ENCODE assay signal across 8 mouse cellular contexts in genomic region chr6:67535005-67535776, GRCm38 (mm10). TPM values are rescaled to one million over a fixed set of nuclear protein-coding genes. Genes with fewer than 3 reads are reported as not detected.
DNase-seq lines count a peak whose midpoint lies in the region; ATAC-seq and TF ChIP-seq lines count a peak whose summit lies in the region.

No protein-coding gene starts in this region.

- peaks cover 63% of the 10 kb centered on the region for H3K27me3 ChIP-seq in intestine, embryonic 14.5 days (replicated peaks; ENCODE audit: control insufficient read depth, insufficient read depth, low read length)
- H3K27me3 ChIP-seq in lung, embryonic 14.5 days (ENCODE audit: insufficient read depth, low read length): peaks cover 49% of the 10 kb centered on the region
- H3K27me3 ChIP-seq in neural tube, embryonic 15.5 days (replicated peaks): peaks cover 61% of the 10 kb centered on the region

- no peaks in the 10 kb centered on the region for H3K36me3 ChIP-seq in intestine, embryonic 14.5 days (ENCODE audit: control insufficient read depth, insufficient read depth, low read length)
- H3K36me3 ChIP-seq in lung, embryonic 14.5 days (ENCODE audit: insufficient read depth): no peaks in the 10 kb centered on the region
- no peaks in the 10 kb centered on the region for H3K36me3 ChIP-seq in neural tube, embryonic 15.5 days

- no peak overlapping the region for H3K9ac ChIP-seq in intestine, embryonic 14.5 days (ENCODE audit: low read length)
- H3K9ac ChIP-seq in lung, embryonic 14.5 days: peak overlapping the region; percentile 34; the same call in 1 of the 2 replicates
- H3K9ac ChIP-seq in neural tube, embryonic 15.5 days (replicated peaks): peak overlapping the region; percentile 47

- TF ChIP-seq CTCF in lung, embryonic 14.5 days (IDR thresholded peaks at IDR 0.05; ENCODE audit: low read depth): no peak

- H3K4me3 ChIP-seq in intestine, embryonic 14.5 days (ENCODE audit: low read depth, low read length): peak overlapping the region; percentile 37
- H3K4me3 ChIP-seq in lung, embryonic 14.5 days (ENCODE audit: low read depth, low read length): peak overlapping the region; percentile 39
- peak overlapping the region; percentile 54 for H3K4me3 ChIP-seq in neural tube, embryonic 15.5 days (replicated peaks)

- WGBS in intestine, embryonic 14.5 days: under 1% methylated on average over 62 of the region's 62 CpGs
- WGBS in lung, embryonic 14.5 days: 1% methylated on average over 62 of the region's 62 CpGs
- 1% methylated on average over 61 of the region's 62 CpGs for WGBS in neural tube, embryonic 15.5 days

- DNase-seq in kidney, adult 18-20 months: peak; percentile 42
- no peak for DNase-seq in kidney, adult 9 months
- peak; percentile 66 for DNase-seq in embryo, embryonic 10.5 days (ENCODE audit: low spot score)
- DNase-seq in intestine, embryonic 14.5 days (ENCODE audit: low spot score): peak; percentile 65
- peak; percentile 55 for DNase-seq in lung, embryonic 14.5 days
- DNase-seq in MN1 (ENCODE audit: low spot score): no peak
- no peak for DNase-seq in layer of hippocampus, adult 9-11 months

- ATAC-seq in intestine, embryonic 14.5 days (replicated peaks; ENCODE audit: low FRiP score, low TSS enrichment, low read depth): peak; percentile 34
- ATAC-seq in lung, embryonic 14.5 days (ENCODE audit: insufficient read depth): peak; percentile 42
- ATAC-seq in neural tube, embryonic 15.5 days (ENCODE audit: low FRiP score): peak; percentile 89

- peak overlapping the region; percentile 61 for H3K4me2 ChIP-seq in intestine, embryonic 14.5 days (ENCODE audit: low read length)
- peak overlapping the region; percentile 71 for H3K4me2 ChIP-seq in lung, embryonic 14.5 days
- H3K4me2 ChIP-seq in neural tube, embryonic 15.5 days: peak overlapping the region; percentile 93

- no peaks in the 10 kb centered on the region for H3K4me1 ChIP-seq in intestine, embryonic 14.5 days (replicated peaks; ENCODE audit: control insufficient read depth, insufficient read depth, low read length)
- H3K4me1 ChIP-seq in lung, embryonic 14.5 days (ENCODE audit: insufficient read depth): peaks cover 4% of the 10 kb centered on the region
- peaks cover 27% of the 10 kb centered on the region for H3K4me1 ChIP-seq in neural tube, embryonic 15.5 days

- H3K27ac ChIP-seq in intestine, embryonic 14.5 days (ENCODE audit: low read depth): no peak overlapping the region
- H3K27ac ChIP-seq in lung, embryonic 14.5 days (ENCODE audit: low read depth): no peak overlapping the region
- no peak overlapping the region for H3K27ac ChIP-seq in neural tube, embryonic 15.5 days (replicated peaks)

- H3K9me3 ChIP-seq in intestine, embryonic 14.5 days (ENCODE audit: control insufficient read depth, low read length): no peaks in the 10 kb centered on the region
- no peaks in the 10 kb centered on the region for H3K9me3 ChIP-seq in lung, embryonic 14.5 days (ENCODE audit: low read depth, low read length)
- no peaks in the 10 kb centered on the region for H3K9me3 ChIP-seq in neural tube, embryonic 15.5 days (replicated peaks)

RNA-seq across cellular contexts. Expression of gene Tacstd2, which starts 0.4 kb away (rescaled TPM):
- 6.7 and 9.6 TPM in 2 replicates for polyA plus RNA-seq in intestine, embryonic 14.5 days (2014; fragmentation: Nextera tagmentation; extraction: Ambion mirVana)
- polyA plus RNA-seq in lung, embryonic 14.5 days (2014; fragmentation: Nextera tagmentation; extraction: Ambion mirVana): 7.1 and 7.9 TPM in 2 replicates
- polyA plus RNA-seq in neural tube, embryonic 15.5 days (2015; fragmentation: Nextera tagmentation; extraction: Ambion mirVana): 0.73 and 5.6 TPM in 2 replicates

RNA-seq across cellular contexts. Expression of gene Il23r, which starts 43.5 kb away (rescaled TPM):
- 0.12 and 0.18 TPM in 2 replicates for polyA plus RNA-seq in intestine, embryonic 14.5 days (2014; fragmentation: Nextera tagmentation; extraction: Ambion mirVana)
- not detected in 2 replicates for polyA plus RNA-seq in lung, embryonic 14.5 days (2014; fragmentation: Nextera tagmentation; extraction: Ambion mirVana)
- not detected in 2 replicates for polyA plus RNA-seq in neural tube, embryonic 15.5 days (2015; fragmentation: Nextera tagmentation; extraction: Ambion mirVana)

Comparison
In these comparisons a context has a peak if more than half of its experiments do, and no peak if none do; other contexts are left out.
1. DNase-seq: peak in kidney, adult 18-20 months (single experiment), embryo, embryonic 10.5 days (single experiment), intestine, embryonic 14.5 days (single experiment) and lung, embryonic 14.5 days (single experiment); none in kidney, adult 9 months (single experiment), MN1 (single experiment) and layer of hippocampus, adult 9-11 months (single experiment).
2. ATAC-seq: peak in every context shown above with its lines; median percentile 89 in neural tube, embryonic 15.5 days; 42 in lung, embryonic 14.5 days; 34 in intestine, embryonic 14.5 days.
3. Peak in every context shown above with its lines, with median percentiles within 50 percentile points of each other: H3K4me2 ChIP-seq and H3K4me3 ChIP-seq.